In the genomic region with DNA sequence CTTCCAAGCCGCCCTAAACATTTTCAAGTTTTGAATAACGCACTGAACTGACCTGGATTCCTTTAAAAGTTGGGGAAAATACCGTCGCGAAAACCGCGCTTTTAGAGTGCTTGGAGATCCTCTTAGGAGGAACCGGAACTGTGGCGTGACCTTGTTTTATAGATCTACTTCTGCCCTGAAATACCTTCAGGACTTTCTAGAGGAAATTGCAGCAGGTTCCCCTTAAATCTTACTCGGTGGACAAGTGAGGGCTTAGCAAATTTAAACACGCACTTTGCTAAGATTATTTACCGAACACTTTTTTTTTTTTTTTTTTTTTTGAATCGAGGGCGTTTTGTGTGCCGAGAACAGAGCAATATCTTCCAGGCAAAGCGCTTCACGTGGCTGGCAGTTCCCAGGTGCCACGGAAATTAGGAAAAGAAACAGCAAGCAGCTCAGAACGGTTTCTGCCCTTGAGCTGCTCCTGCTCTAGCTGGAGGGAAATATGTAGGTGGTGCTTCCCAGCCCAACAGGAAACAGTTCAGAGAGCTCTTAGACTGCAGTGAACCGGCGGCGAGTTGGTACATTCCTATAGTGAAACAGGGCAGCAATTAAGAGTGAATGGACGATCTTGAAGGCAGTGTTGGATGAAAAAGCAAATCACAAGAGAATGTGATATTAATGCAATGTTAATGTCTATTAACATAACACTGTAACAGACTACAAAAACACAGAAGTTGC, we compare ENCODE assay signal across 7 mouse cellular contexts.
A peak's percentile ranks its signal among the peaks of the same experiment; 100 is the strongest.
DNase-seq lines count a peak whose midpoint lies in the region; ATAC-seq and TF ChIP-seq lines count a peak whose summit lies in the region.

No protein-coding gene starts in this region.

- H3K4me2 ChIP-seq in forebrain, embryonic 16.5 days (ENCODE audit: low read length) = peak overlapping the region; percentile 88
- H3K4me2 ChIP-seq in intestine, embryonic 15.5 days (replicated peaks) = peak overlapping the region; percentile 89
- peak overlapping the region; percentile 66 for H3K4me2 ChIP-seq in stomach, postnatal 0 days (replicated peaks; ENCODE audit: low read depth)

- peaks cover 0 to 9% of the 10 kb centered on the region in 2 experiments; a peak in 3 of 4 replicates for H3K4me1 ChIP-seq in MEL (ENCODE audit: control insufficient read depth in 1 of 2, insufficient read depth in 2 of 2, low read length in 2 of 2)
- H3K4me1 ChIP-seq in brown adipose tissue, adult 24 weeks (ENCODE audit: control insufficient read depth, insufficient read depth, insufficient read length, low read length) = peaks cover 5% of the 10 kb centered on the region; the same call in 1 of the 2 replicates
- H3K4me1 ChIP-seq in forebrain, embryonic 16.5 days (replicated peaks; ENCODE audit: control insufficient read depth, insufficient read depth, low read length) = peaks cover 33% of the 10 kb centered on the region
- 0 out of 2 replicates have a peak, but pooled peaks cover 3% of the 10 kb centered on the region for H3K4me1 ChIP-seq in intestine, embryonic 15.5 days (replicated peaks)
- H3K4me1 ChIP-seq in midbrain, embryonic 10.5 days = peaks cover 54% of the 10 kb centered on the region
- no peaks in the 10 kb centered on the region for H3K4me1 ChIP-seq in stomach, postnatal 0 days (replicated peaks; ENCODE audit: control insufficient read depth, insufficient read depth)

- ATAC-seq in forebrain, embryonic 16.5 days = no peak
- ATAC-seq in intestine, embryonic 15.5 days = peak; percentile 29
- no peak for ATAC-seq in stomach, postnatal 0 days (ENCODE audit: low FRiP score, low TSS enrichment)

- no peak for TF ChIP-seq CTCF in MEL (IDR thresholded peaks at IDR 0.05 in 2 of 3, conservative IDR thresholded peaks at IDR 0.05 in 1 of 3; ENCODE audit: control insufficient read depth in 1 of 3, insufficient read depth in 1 of 3, low read depth in 2 of 3, low read length in 3 of 3, poor library complexity in 1 of 3, severe bottlenecking in 1 of 3)
- TF ChIP-seq CTCF in stomach, postnatal 0 days (IDR thresholded peaks at IDR 0.05; ENCODE audit: low read depth) = no peak

- TF ChIP-seq POLR2A in MEL (IDR thresholded peaks at IDR 0.05; ENCODE audit: control insufficient read depth in 1 of 2, insufficient read depth in 1 of 2, low read depth in 1 of 2, low read length in 2 of 2, poor library complexity in 1 of 2) = peak in 1 of 2 experiments; percentile 73; a peak in 2 of 4 replicates

- peak; percentile 91 for DNase-seq in MEL (ENCODE audit: low read depth, low spot score)
- DNase-seq in left cerebral cortex, postnatal 14 days (ENCODE audit: low spot score in 2 of 2) = peak; percentile 74 to 82
- DNase-seq in midbrain, embryonic 10.5 days (ENCODE audit: low spot score) = peak; percentile 30
- peak; percentile 32 for DNase-seq in stomach, postnatal 0 days (ENCODE audit: low spot score)

- peaks cover 0 to 3% of the 10 kb centered on the region in 2 experiments; a peak in 2 of 4 replicates for H3K36me3 ChIP-seq in MEL (ENCODE audit: control insufficient read depth in 1 of 2, insufficient read depth in 2 of 2, low read length in 2 of 2)
- H3K36me3 ChIP-seq in forebrain, embryonic 16.5 days (ENCODE audit: control insufficient read depth, insufficient read depth) = no peaks in the 10 kb centered on the region
- H3K36me3 ChIP-seq in intestine, embryonic 15.5 days = no peaks in the 10 kb centered on the region
- H3K36me3 ChIP-seq in midbrain, embryonic 10.5 days = no peaks in the 10 kb centered on the region
- no peaks in the 10 kb centered on the region for H3K36me3 ChIP-seq in stomach, postnatal 0 days (ENCODE audit: control insufficient read depth, insufficient read depth, low read length)

- H3K9me3 ChIP-seq in MEL (replicated peaks; ENCODE audit: insufficient read depth, low read length) = no peaks in the 10 kb centered on the region
- no peaks in the 10 kb centered on the region for H3K9me3 ChIP-seq in forebrain, embryonic 16.5 days (ENCODE audit: control insufficient read depth, low read length)
- H3K9me3 ChIP-seq in intestine, embryonic 15.5 days = no peaks in the 10 kb centered on the region
- no peaks in the 10 kb centered on the region for H3K9me3 ChIP-seq in midbrain, embryonic 10.5 days (replicated peaks)
- no peaks in the 10 kb centered on the region for H3K9me3 ChIP-seq in stomach, postnatal 0 days (ENCODE audit: control insufficient read depth, low read length)

- H3K4me3 ChIP-seq in MEL (ENCODE audit: control insufficient read depth in 1 of 2, insufficient read depth in 1 of 2, low read depth in 2 of 2, low read length in 2 of 2) = peak overlapping the region; percentile 73 to 83
- H3K4me3 ChIP-seq in brown adipose tissue, adult 24 weeks (ENCODE audit: insufficient read depth, low read depth, low read length) = peak overlapping the region; percentile 50
- peak overlapping the region; percentile 56 for H3K4me3 ChIP-seq in forebrain, embryonic 16.5 days (replicated peaks; ENCODE audit: low read length)
- H3K4me3 ChIP-seq in intestine, embryonic 15.5 days (replicated peaks) = peak overlapping the region; percentile 46
- peak overlapping the region; percentile 56 for H3K4me3 ChIP-seq in midbrain, embryonic 10.5 days
- H3K4me3 ChIP-seq in stomach, postnatal 0 days (ENCODE audit: low read depth, low read length) = peak overlapping the region; percentile 40

- under 1% methylated on average over 23 of the region's 23 CpGs for WGBS in forebrain, embryonic 16.5 days
- WGBS in intestine, embryonic 15.5 days = under 1% methylated on average over 23 of the region's 23 CpGs
- under 1% methylated on average over 23 of the region's 23 CpGs for WGBS in midbrain, embryonic 10.5 days
- WGBS in stomach, postnatal 0 days = under 1% methylated on average over 23 of the region's 23 CpGs

- H3K79me2 ChIP-seq in MEL (ENCODE audit: control insufficient read depth, insufficient read depth, low read length, poor library complexity) = no peaks in the 10 kb centered on the region; the same call in 1 of the 2 replicates

- peak overlapping the region; percentile 90 for H3K27ac ChIP-seq in MEL (ENCODE audit: control insufficient read depth, low read depth, low read length)
- H3K27ac ChIP-seq in brown adipose tissue, adult 24 weeks (replicated peaks; ENCODE audit: low read depth, low read length) = no peak overlapping the region
- H3K27ac ChIP-seq in forebrain, embryonic 16.5 days (ENCODE audit: low read length) = peak overlapping the region; percentile 100
- peak overlapping the region; percentile 73; the same call in 1 of the 2 replicates for H3K27ac ChIP-seq in intestine, embryonic 15.5 days
- peak overlapping the region; percentile 89 for H3K27ac ChIP-seq in midbrain, embryonic 10.5 days (replicated peaks)
- H3K27ac ChIP-seq in stomach, postnatal 0 days (replicated peaks) = no peak overlapping the region

- no peak for TF ChIP-seq RAD21 in MEL (IDR thresholded peaks at IDR 0.05; ENCODE audit: low read depth, low read length)

- no peak for TF ChIP-seq EP300 in MEL (IDR thresholded peaks at IDR 0.05; ENCODE audit: low read depth in 1 of 2, low read length in 2 of 2)
- no peak for TF ChIP-seq EP300 in stomach, postnatal 0 days (optimal IDR thresholded peaks at IDR 0.05)

- H3K27me3 ChIP-seq in MEL (ENCODE audit: control insufficient read depth in 1 of 2, insufficient read depth in 2 of 2, low read length in 2 of 2) = no peaks in the 10 kb centered on the region
- no peaks in the 10 kb centered on the region for H3K27me3 ChIP-seq in forebrain, embryonic 16.5 days (replicated peaks; ENCODE audit: control insufficient read depth, insufficient read depth, low read length)
- peaks cover 27% of the 10 kb centered on the region for H3K27me3 ChIP-seq in intestine, embryonic 15.5 days (replicated peaks)
- H3K27me3 ChIP-seq in midbrain, embryonic 10.5 days (ENCODE audit: low read depth, poor library complexity, severe bottlenecking) = peaks cover 60% of the 10 kb centered on the region
- H3K27me3 ChIP-seq in stomach, postnatal 0 days (ENCODE audit: control insufficient read depth, insufficient read depth, low read length) = peaks cover 10% of the 10 kb centered on the region; the same call in 1 of the 2 replicates

- intact Hi-C loops in left cerebral cortex, postnatal 14 days (cut with DNase I) = loop anchor here (2.0 to 5.0 kb wide), 5 partner anchors 127 to 687 kb away; a partner anchor contains a TSS

- peak overlapping the region; percentile 73 for H3K9ac ChIP-seq in MEL (ENCODE audit: control insufficient read depth, low read depth, low read length, poor library complexity, severe bottlenecking)
- H3K9ac ChIP-seq in forebrain, embryonic 16.5 days (replicated peaks; ENCODE audit: low read depth, low read length) = peak overlapping the region; percentile 94
- H3K9ac ChIP-seq in intestine, embryonic 15.5 days = peak overlapping the region; percentile 32
- peak overlapping the region; percentile 35; the same call in 1 of the 2 replicates for H3K9ac ChIP-seq in stomach, postnatal 0 days (ENCODE audit: low read length)

TF ChIP-seq in MEL, 35 proteins besides CTCF, POLR2A, EP300 and RAD21 (continues in another document):
- TF ChIP-seq TCF12 (IDR thresholded peaks at IDR 0.05; ENCODE audit: low read depth, low read length) (peak; percentile 31; the same call in 1 of the 2 replicates), MAX (IDR thresholded peaks at IDR 0.05; ENCODE audit: low read length) (peak; percentile 61; the same call in 1 of the 2 replicates), KAT2A (conservative IDR thresholded peaks at IDR 0.05; ENCODE audit: low read depth, low read length) (peak; percentile 37; the same call in 1 of the 2 replicates), TAL1 (IDR thresholded peaks at IDR 0.05; ENCODE audit: low read length) (no peak), POLR2AphosphoS2 (IDR thresholded peaks at IDR 0.05; ENCODE audit: low read length) (peak; percentile 63; the same call in 1 of the 2 replicates), SMC3 (IDR thresholded peaks at IDR 0.05; ENCODE audit: low read depth, low read length) (0 out of 2 replicates have a peak, but pooled peaks have one; percentile 14), TBP (IDR thresholded peaks at IDR 0.05; ENCODE audit: low read depth, low read length) (peak; percentile 77), MEF2A (IDR thresholded peaks at IDR 0.05; ENCODE audit: extremely low read depth, insufficient replicate concordance, low read depth, low read length, poor library complexity, severe bottlenecking) (no peak), ZKSCAN1 (IDR thresholded peaks at IDR 0.05; ENCODE audit: low read depth, low read length) (no peak), USF1 (IDR thresholded peaks at IDR 0.05; ENCODE audit: low read depth, low read length) (0 out of 2 replicates have a peak, but pooled peaks have one; percentile 4), GATA1 (IDR thresholded peaks at IDR 0.05; ENCODE audit: low read depth, low read length) (no peak), MXI1 (IDR thresholded peaks at IDR 0.05; ENCODE audit: low read depth, low read length) (peak; percentile 29; the same call in 1 of the 2 replicates), GABPA (IDR thresholded peaks at IDR 0.05; ENCODE audit: low read depth, low read length) (no peak), JUND (IDR thresholded peaks at IDR 0.05; ENCODE audit: low read depth, low read length) (no peak), ZMIZ1 (IDR thresholded peaks at IDR 0.05; ENCODE audit: low read depth, low read length) (peak; percentile 66; the same call in 1 of the 2 replicates), BHLHE40 (IDR thresholded peaks at IDR 0.05; ENCODE audit: borderline replicate concordance, low read depth, low read length) (no peak)

Comparison
In these comparisons a context has a peak if more than half of its experiments do, and no peak if none do; other contexts are left out.
1. DNase-seq: peak in every context shown above with its lines; median percentile 91 in MEL; 78 in left cerebral cortex, postnatal 14 days; 32 in stomach, postnatal 0 days; 30 in midbrain, embryonic 10.5 days.
2. H3K27ac ChIP-seq: peak in MEL (single experiment), forebrain, embryonic 16.5 days (single experiment), intestine, embryonic 15.5 days (single experiment) and midbrain, embryonic 10.5 days (single experiment); none in brown adipose tissue, adult 24 weeks (single experiment) and stomach, postnatal 0 days (single experiment).
3. H3K9ac ChIP-seq: peak in every context shown above with its lines; median percentile 94 in forebrain, embryonic 16.5 days; 73 in MEL; 35 in stomach, postnatal 0 days; 32 in intestine, embryonic 15.5 days.
4. Peak in every context shown above with its lines, with median percentiles within 50 percentile points of each other: H3K4me3 ChIP-seq and H3K4me2 ChIP-seq.